Mouse (Mus musculus) heart, embryonic 12.5 days (tissue): ENCODE measurements around the gene Prickle1. TPM values are rescaled to one million over a fixed set of nuclear protein-coding genes. Genes with fewer than 3 reads are reported as not detected.
A peak's percentile ranks its signal among the peaks of the same experiment; 100 is the strongest.

Experiments used
- ATAC-seq: fragments of 200-750 bp; cut with Nextera tagmentation; 2 replicates; pipeline ENCODE4 v1.8.0; 2017; ENCODE audit warnings: moderate TSS enrichment, moderate library complexity; ENCODE audit not compliant: insufficient number of reproducible peaks, low FRiP score
- H3K27ac ChIP-seq: fragments of 300-500 bp; sonication (generic); 2 replicates; pipeline ENCODE4 v1.5.1; 2016; ENCODE audit warnings: mild to moderate bottlenecking, moderate library complexity; ENCODE audit not compliant: poor library complexity, severe bottlenecking
- H3K27me3 ChIP-seq: fragments of 300-500 bp; sonication (generic); replicated peaks from 2 replicates; pipeline ENCODE4 v1.6.1; 2016; ENCODE audit warnings: mild to moderate bottlenecking, moderate library complexity
- H3K36me3 ChIP-seq: fragments of 300-500 bp; sonication (generic); 2 replicates; pipeline ENCODE4 v1.6.1; 2016; ENCODE audit warnings: mild to moderate bottlenecking, moderate library complexity
- H3K4me1 ChIP-seq: fragments of 300-500 bp; sonication (generic); replicated peaks from 2 replicates; pipeline ENCODE4 v1.6.1; 2016; ENCODE audit warnings: mild to moderate bottlenecking
- H3K4me2 ChIP-seq: fragments of 300-500 bp; sonication (generic); 2 replicates; pipeline ENCODE4 v1.6.1; 2016; ENCODE audit warnings: mild to moderate bottlenecking, moderate library complexity
- H3K4me3 ChIP-seq: fragments of 300-500 bp; sonication (generic); 2 replicates; pipeline ENCODE4 v1.5.1; 2016; ENCODE audit warnings: mild to moderate bottlenecking
- H3K9ac ChIP-seq: fragments of 300-500 bp; sonication (generic); 2 replicates; pipeline ENCODE4 v1.6.1; 2016; ENCODE audit warnings: mild to moderate bottlenecking, moderate library complexity
- H3K9me3 ChIP-seq: fragments of 300-500 bp; sonication (generic); replicated peaks from 2 replicates; pipeline ENCODE4 v1.6.1; 2016; ENCODE audit warnings: mild to moderate bottlenecking, moderate library complexity
- WGBS: fragments of 180-500 bp; shearing (Covaris S2); methylation state at CpG from one replicate; pipeline ENCODE4 v1.1.7; 2016; 5-methylcytosine and 5-hydroxymethylcytosine counted together
- polyA plus RNA-seq: library from polyadenylated mRNA; unstranded; fragments of >200 nt; fragmentation: Nextera tagmentation; extraction: Ambion mirVana; gene quantifications from 2 replicates; pipeline ENCODE4 v1.2.1, GENCODE M21; 2016

Gene Prickle1
- polyA plus RNA-seq, 1 experiment from 2014 or later = 42.2 TPM

DNA sequence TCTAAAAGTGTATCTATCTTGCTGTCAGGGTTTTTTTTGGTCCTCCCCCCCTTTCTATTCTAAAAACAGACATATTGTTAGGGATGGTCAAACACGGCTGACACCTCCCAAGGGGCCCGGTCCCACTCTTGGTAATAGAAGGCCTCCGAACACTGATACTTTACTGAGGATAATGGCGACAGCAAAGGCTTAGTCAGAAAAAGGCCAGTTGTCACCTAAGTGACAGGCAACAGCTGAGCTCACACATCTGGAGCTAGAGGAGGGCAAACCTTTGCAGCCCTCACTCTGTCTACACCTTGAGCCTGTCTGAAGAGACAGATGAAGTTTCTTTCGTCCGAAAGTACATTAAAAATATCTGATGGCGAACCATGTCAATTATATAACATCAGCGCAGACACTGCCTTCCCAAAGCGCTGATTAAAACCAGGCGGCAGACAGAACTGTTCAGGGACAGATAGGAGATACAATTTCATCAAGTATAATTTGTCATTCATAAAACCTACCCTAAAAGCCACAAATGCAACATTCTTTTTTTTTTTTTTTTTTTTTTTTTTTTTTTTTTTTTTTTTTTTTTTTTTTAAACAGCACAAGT is 1.3 kb downstream of the Prickle1 start:
- Histone ChIP-seq H3K4me3 (peak overlapping the region; percentile 91), H3K27me3 (no peaks in the 10 kb centered on the region), H3K9me3 (no peaks in the 10 kb centered on the region), H3K4me2 (peak overlapping the region; percentile 74), H3K27ac (peak overlapping the region; percentile 94), H3K36me3 (no peaks in the 10 kb centered on the region), H3K9ac (peak overlapping the region; percentile 97), H3K4me1 (peaks cover 41% of the 10 kb centered on the region)
- WGBS = 5% methylated on average over 10 of the region's 10 CpGs
- no peak for ATAC-seq

DNA sequence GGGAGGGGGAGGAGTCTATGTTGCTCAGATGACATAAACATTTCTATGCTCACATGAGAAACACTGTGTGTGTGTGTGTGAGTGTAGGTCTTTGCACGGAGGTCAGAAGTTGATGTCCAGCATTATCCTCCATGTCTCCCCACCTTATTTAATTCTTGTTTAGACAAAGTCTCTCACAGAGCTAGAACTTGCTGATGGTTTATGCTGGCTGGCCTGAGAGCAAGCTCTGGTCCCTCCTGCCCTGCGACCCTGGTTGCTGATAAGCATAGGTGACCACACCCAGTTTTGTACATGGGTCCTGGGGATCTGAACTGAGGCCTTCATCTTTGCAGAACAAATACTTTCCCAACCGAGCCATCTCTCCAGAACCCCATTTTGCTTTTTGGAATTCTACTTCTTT is 3.1 kb downstream of the Prickle1 start:
- H3K4me3 ChIP-seq = no peak overlapping the region; the same call in 1 of the 2 replicates

DNA sequence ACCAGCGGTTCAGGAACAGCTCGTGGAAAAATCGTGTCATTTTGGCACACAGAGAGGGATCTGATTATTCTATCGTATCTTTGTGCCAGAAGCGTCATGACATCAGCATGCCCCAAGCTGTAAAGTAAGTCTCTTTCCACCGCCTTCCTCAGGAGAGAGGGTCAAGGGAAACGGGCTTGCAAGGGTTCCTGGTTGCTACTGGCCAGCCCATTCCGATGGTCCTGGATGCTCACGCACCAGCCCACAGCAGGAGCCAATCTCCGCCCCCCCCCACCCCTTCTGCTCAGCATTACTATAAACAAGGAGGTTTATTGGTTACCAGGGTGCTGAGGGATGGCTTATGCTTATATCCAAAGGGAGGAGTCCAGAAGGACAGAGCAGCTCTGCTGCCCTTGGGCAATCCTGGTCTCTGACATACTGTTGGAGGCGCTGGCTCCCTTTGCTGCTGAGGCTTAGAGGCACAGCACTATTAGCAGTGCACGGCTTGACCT is 3.8 kb downstream of the Prickle1 start:
- H3K36me3 ChIP-seq = no peaks in the 10 kb centered on the region
- ATAC-seq = peak; percentile 53
- H3K9ac ChIP-seq = peak overlapping the region; percentile 71
- peak overlapping the region; percentile 77 for H3K27ac ChIP-seq
- H3K4me3 ChIP-seq = peak overlapping the region; percentile 31
- peak overlapping the region; percentile 76 for H3K4me2 ChIP-seq
- peaks cover 56% of the 10 kb centered on the region for H3K4me1 ChIP-seq
- H3K9me3 ChIP-seq = no peaks in the 10 kb centered on the region
- H3K27me3 ChIP-seq = no peaks in the 10 kb centered on the region
- 1% methylated on average over 12 of the region's 12 CpGs for WGBS

More for the DNA sequence above, 3.1 kb downstream of the Prickle1 start:
- no peaks in the 10 kb centered on the region for H3K27me3 ChIP-seq
- peak overlapping the region; percentile 76 for H3K4me2 ChIP-seq
- no peaks in the 10 kb centered on the region for H3K9me3 ChIP-seq
- H3K4me1 ChIP-seq = peaks cover 56% of the 10 kb centered on the region
- peak overlapping the region; percentile 77 for H3K27ac ChIP-seq
- ATAC-seq = no peak
- no peaks in the 10 kb centered on the region for H3K36me3 ChIP-seq
- WGBS = 31% methylated on average over 3 of the region's 3 CpGs
- no peak overlapping the region for H3K9ac ChIP-seq

DNA sequence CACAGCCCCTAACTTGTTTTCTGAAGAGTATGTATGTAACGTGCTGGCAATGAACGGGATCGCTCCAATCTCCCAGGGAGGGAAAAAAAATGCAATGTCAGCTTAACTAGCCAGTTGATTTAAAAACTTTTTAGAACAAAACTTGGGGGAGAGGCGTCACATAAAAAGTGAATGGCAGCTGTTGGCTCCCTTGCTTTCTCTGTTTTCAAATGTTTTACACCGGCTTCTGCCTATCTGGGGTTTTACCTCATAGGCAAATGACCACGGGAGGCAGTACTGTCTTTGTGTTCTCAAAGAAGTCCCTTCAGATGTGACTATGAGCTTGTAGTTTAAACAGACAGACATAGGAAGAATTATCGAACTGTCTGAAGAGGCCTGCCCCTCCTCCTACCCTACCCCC is 4.3 kb downstream of the Prickle1 start:
- WGBS = 39% methylated on average over 7 of the region's 7 CpGs
- no peak for ATAC-seq
- no peaks in the 10 kb centered on the region for H3K9me3 ChIP-seq
- peak overlapping the region; percentile 76 for H3K4me2 ChIP-seq
- peaks cover 52% of the 10 kb centered on the region for H3K4me1 ChIP-seq
- peak overlapping the region; percentile 31 for H3K4me3 ChIP-seq
- peak overlapping the region; percentile 77 for H3K27ac ChIP-seq
- no peaks in the 10 kb centered on the region for H3K36me3 ChIP-seq
- H3K27me3 ChIP-seq = no peaks in the 10 kb centered on the region
- peak overlapping the region; percentile 71 for H3K9ac ChIP-seq

DNA sequence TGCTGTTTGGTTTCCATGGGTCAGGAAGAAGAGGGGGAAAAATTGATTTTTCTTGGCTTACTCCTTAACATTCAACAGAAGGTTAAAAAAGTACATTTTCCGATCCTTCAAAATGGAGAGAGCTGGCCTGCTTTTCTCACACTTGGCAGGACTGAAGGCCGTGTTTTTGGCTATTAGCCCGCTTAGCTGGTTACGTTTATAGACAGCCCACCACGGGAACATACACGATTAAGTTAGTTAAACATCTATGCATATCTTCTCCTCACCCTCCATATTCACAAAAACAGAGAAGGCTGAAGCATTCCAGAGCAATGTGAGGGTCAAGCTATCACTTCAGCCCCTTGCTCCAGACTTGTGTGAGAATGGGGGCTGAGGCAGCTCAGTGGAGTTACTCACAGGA is 7.3 kb downstream of the Prickle1 start:
- H3K9me3 ChIP-seq = no peaks in the 10 kb centered on the region
- no peak overlapping the region for H3K9ac ChIP-seq
- 67% methylated on average over 6 of the region's 6 CpGs for WGBS
- H3K36me3 ChIP-seq = peaks cover 20% of the 10 kb centered on the region
- H3K4me1 ChIP-seq = peaks cover 63% of the 10 kb centered on the region
- H3K27me3 ChIP-seq = no peaks in the 10 kb centered on the region
- peak overlapping the region; percentile 56 for H3K27ac ChIP-seq
- ATAC-seq = no peak
- no peak overlapping the region for H3K4me3 ChIP-seq
- no peak overlapping the region for H3K4me2 ChIP-seq

DNA sequence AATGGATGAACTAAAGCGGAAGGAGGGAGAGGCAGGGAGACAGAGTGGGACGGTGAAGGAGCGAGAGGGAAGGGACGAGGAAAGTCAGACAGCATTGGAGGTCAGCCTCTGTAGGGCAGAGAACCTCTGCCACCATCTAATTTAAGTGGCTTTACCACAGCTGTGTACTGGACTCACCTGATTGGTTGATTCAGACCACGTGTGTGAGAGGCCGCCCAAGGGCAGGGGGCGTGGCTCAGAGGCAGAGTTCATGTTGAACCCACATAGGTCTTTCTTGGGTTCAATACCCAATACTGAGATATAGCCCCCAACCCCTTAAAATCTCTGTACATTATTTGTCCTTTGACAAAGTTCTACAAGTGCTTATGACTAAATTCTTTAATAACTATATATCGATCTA is 8.0 kb downstream of the Prickle1 start:
- peaks cover 62% of the 10 kb centered on the region for H3K4me1 ChIP-seq
- ATAC-seq = no peak
- no peak overlapping the region for H3K27ac ChIP-seq

DNA sequence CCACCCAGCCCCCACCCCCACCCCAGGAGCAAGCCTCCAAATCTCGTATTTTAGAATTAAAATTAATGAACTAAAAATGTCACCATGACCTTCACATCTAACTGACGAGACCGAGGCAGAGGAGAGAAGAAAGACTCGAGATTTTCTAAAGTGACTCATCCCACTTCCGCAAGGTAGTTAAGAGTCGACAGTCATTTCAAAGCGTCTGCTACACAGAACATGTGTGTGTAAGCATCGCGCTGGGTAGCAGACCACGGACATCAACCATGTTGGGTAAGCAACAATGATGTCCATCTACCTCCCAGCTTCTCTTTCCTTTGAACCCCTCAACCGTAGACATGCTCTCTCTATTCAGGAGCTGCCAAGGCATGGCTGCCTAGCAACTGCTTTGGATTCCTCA is 12.6 kb downstream of the Prickle1 start:
- ATAC-seq = no peak
- Histone ChIP-seq H3K4me2 (no peak overlapping the region), H3K4me1 (peaks cover 32% of the 10 kb centered on the region), H3K4me3 (no peak overlapping the region), H3K9ac (no peak overlapping the region), H3K27me3 (no peaks in the 10 kb centered on the region), H3K36me3 (peaks cover 30% of the 10 kb centered on the region), H3K9me3 (peaks cover 5% of the 10 kb centered on the region; the same call in 1 of the 2 replicates), H3K27ac (no peak overlapping the region)
- 92% methylated on average over 11 of the region's 11 CpGs for WGBS

More for the DNA sequence above, 8.0 kb downstream of the Prickle1 start:
- Histone ChIP-seq H3K27me3 (no peaks in the 10 kb centered on the region), H3K36me3 (peaks cover 20% of the 10 kb centered on the region), H3K4me2 (no peak overlapping the region), H3K9me3 (no peaks in the 10 kb centered on the region), H3K9ac (no peak overlapping the region), H3K4me3 (no peak overlapping the region)
- 79% methylated on average over 8 of the region's 8 CpGs for WGBS

DNA sequence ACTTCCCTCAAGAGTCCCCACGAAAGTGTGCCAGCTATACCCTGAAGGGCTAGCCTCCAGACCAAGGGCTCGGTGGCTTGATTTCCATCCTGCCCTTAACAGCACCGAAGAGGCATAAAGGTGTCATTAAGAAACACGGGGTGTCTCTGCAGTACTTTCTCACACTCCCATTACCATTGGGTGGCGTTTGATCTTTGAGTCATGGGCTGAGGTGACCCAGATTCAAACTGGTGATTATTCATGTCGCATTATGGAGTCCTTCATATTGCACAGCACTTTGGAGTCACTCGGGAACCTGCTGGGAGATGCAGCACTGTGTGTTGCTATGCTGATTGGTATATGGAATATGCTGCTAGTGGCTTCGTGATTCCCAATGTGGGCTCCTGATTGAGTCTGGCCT is 14.0 kb downstream of the Prickle1 start:
- peaks cover 26% of the 10 kb centered on the region for H3K4me1 ChIP-seq
- H3K27ac ChIP-seq = no peak overlapping the region
- no peak overlapping the region for H3K4me2 ChIP-seq
- H3K27me3 ChIP-seq = no peaks in the 10 kb centered on the region
- peaks cover 40% of the 10 kb centered on the region for H3K36me3 ChIP-seq
- no peak overlapping the region for H3K9ac ChIP-seq
- no peak for ATAC-seq
- WGBS = 90% methylated on average over 8 of the region's 8 CpGs
- peaks cover 14% of the 10 kb centered on the region for H3K9me3 ChIP-seq
- H3K4me3 ChIP-seq = no peak overlapping the region

DNA sequence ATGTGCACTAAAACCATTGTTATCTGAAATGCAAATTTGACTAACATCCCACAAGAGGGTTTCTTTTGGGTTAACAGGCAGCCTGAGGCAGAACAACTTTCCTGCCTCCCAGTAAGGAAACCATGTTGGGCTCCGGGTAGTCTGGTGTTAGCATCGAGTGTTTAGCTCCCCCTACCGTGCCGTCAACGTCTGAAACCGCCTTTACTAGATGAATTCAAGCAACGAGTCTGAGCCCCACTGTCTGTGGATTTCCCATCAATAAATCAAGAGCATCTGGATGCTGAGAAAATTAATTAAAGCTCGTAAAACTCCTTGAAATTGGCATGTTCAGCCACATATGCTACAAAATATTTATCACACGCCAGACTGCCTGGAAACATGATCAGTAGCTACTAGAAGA is 15.8 kb downstream of the Prickle1 start:
- H3K4me3 ChIP-seq = no peak overlapping the region
- peaks cover 33% of the 10 kb centered on the region for H3K36me3 ChIP-seq
- H3K4me2 ChIP-seq = no peak overlapping the region
- H3K27ac ChIP-seq = no peak overlapping the region
- peaks cover 22% of the 10 kb centered on the region for H3K4me1 ChIP-seq
- no peak for ATAC-seq
- 58% methylated on average over 9 of the region's 9 CpGs for WGBS
- H3K9me3 ChIP-seq = peaks cover 14% of the 10 kb centered on the region
- no peak overlapping the region for H3K9ac ChIP-seq
- no peaks in the 10 kb centered on the region for H3K27me3 ChIP-seq

DNA sequence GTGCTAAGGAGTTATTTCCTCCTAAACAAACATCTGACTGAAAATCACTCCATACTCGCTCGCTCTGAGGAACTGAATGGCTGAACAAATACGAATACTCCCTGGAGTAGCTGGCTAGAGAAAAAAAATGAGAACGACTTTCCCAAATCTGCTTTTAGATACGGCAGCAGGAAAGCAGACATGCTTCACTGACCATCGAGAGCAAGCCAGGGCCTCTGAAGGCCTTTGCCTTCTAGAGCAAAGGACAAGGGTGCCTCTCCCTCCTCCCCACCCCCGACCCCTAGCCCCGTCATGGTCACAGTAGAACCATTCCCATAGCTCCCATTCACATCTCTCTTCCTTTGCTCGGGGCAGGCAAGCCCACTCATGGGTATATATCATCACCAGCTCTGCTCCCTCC is 16.6 kb downstream of the Prickle1 start:
- no peaks in the 10 kb centered on the region for H3K27me3 ChIP-seq
- H3K4me3 ChIP-seq = no peak overlapping the region
- peaks cover 34% of the 10 kb centered on the region for H3K36me3 ChIP-seq
- H3K27ac ChIP-seq = no peak overlapping the region
- peaks cover 14% of the 10 kb centered on the region for H3K9me3 ChIP-seq
- peaks cover 18% of the 10 kb centered on the region; the same call in 1 of the 2 replicates for H3K4me1 ChIP-seq
- WGBS = 85% methylated on average over 9 of the region's 9 CpGs
- ATAC-seq = no peak
- H3K9ac ChIP-seq = no peak overlapping the region
- H3K4me2 ChIP-seq = no peak overlapping the region

DNA sequence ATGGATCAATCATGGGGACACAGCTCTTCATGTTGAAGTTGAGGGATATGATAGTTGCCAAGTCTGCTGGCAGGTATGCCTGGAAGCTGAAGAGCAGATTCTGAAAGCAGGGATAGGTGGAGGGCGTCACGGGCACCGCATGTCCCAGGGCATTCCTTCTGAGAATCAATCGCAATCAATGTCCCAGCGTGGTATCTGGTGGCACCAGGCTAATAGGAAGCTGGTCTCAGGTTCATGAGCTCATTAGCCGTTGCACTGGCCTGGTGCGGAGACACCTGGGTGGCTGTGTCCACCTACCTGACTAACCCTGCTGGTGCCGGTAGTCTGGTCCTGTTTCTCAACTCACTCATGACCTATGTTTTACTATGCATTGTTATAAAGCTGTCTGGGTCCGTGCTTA is 19.3 kb downstream of the Prickle1 start:
- Histone ChIP-seq H3K9ac (no peak overlapping the region), H3K36me3 (peaks cover 39% of the 10 kb centered on the region), H3K9me3 (peaks cover 14% of the 10 kb centered on the region), H3K4me2 (no peak overlapping the region), H3K27ac (peak overlapping the region; percentile 28; the same call in 1 of the 2 replicates), H3K4me1 (0 out of 2 replicates have a peak, but pooled peaks cover 14% of the 10 kb centered on the region), H3K4me3 (no peak overlapping the region), H3K27me3 (no peaks in the 10 kb centered on the region)
- no peak for ATAC-seq
- WGBS = 71% methylated on average over 9 of the region's 9 CpGs

DNA sequence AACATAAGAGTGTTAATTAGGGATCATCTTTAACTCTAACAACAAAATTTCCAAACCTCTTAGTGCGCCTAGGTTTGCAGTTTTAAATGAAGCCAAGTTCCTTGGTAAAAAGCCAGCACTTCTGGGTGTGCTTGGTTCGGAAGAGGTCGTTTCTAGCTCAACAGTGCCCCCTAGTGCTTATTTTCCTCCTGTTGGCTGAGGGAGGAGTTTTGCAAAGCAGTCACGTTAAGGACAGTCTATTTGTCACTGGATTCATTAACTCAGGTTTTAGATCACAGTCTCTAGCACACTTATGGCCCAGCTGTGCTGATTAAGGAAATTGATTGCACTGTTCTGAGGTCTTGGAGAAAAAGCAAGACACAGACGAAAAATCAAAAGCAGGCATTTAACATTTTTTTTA is 19.8 kb downstream of the Prickle1 start:
- ATAC-seq = no peak
- no peak overlapping the region for H3K4me3 ChIP-seq
- H3K9me3 ChIP-seq = peaks cover 14% of the 10 kb centered on the region
- no peak overlapping the region for H3K9ac ChIP-seq
- WGBS = 14% methylated on average over 5 of the region's 5 CpGs
- H3K36me3 ChIP-seq = peaks cover 39% of the 10 kb centered on the region
- no peak overlapping the region for H3K27ac ChIP-seq
- peaks cover 16% of the 10 kb centered on the region for H3K4me1 ChIP-seq
- no peak overlapping the region for H3K4me2 ChIP-seq
- no peaks in the 10 kb centered on the region for H3K27me3 ChIP-seq
